Mouse (Mus musculus) cerebellum, adult 8-10 months (tissue): ENCODE measurements around the gene 4930467E23Rik.
"Not testable (repeated sequence)": the region's sequence is repeated elsewhere in the genome, so short reads cannot be mapped to it uniquely, and the experiment has no call there.

Experiments used
- DNase-seq: peaks from one replicate; pipeline ENCODE4 v3.0.0; 2022

4930467E23Rik gene

DNA sequence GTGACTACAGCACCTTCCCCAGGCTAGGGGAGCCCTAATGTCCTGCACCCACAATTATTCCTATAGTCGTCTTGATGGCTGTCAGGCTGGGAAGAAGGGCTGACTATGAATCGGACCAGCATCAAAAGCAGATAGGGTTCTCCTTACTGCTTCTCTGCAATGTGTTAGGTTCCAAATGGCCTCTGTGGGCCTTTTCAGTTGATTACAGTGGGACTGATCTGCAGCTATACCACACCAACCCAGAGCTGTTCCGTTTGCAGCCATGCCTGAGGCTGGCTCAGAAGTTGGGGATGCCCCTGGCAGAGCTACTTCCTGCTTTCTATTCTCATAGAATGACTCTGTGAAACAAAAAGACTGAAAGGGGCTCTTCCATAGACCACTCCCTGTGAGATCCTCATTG is 53.4 kb downstream of the 4930467E23Rik start:
- DNase-seq, result not testable (repeated sequence)

- not testable (repeated sequence) for DNase-seq
Observed at GRCm38 (mm10) chr8:19783860-19784259, 54.5 kb downstream of the 4930467E23Rik start.

- peak; percentile 100 for DNase-seq
Observed at GRCm38 (mm10) chr8:19784554-19785364, 55.4 kb downstream of the 4930467E23Rik start.

GRCm38 (mm10) chr8:19792696-19793095 is 63.3 kb downstream of the 4930467E23Rik start:
- DNase-seq, result not testable (repeated sequence)
